Comparison of ENCODE assay signal across 10 mouse cellular contexts in genomic region chr6:38752495-38752894, GRCm38 (mm10).
DNase-seq lines count a peak whose midpoint lies in the region; ATAC-seq and TF ChIP-seq lines count a peak whose summit lies in the region.
"Had no signal": no experiment of that assay in that cellular context is flagged by ENCODE, and none has a peak within 500 bp of the region (broad histone marks: within the 10 kb centered on the region; RNA-seq: fewer than 3 reads in every experiment).

No protein-coding gene starts in this region.

- 0 out of 2 replicates have a peak, but pooled peaks have one; percentile 3 for TF ChIP-seq CTCF in brain, embryonic 14.5 days (IDR thresholded peaks at IDR 0.05; ENCODE audit: borderline replicate concordance, extremely low read depth, insufficient read depth, insufficient read length)

- no peaks in the 10 kb centered on the region for H3K9me3 ChIP-seq in hindbrain, embryonic 16.5 days (ENCODE audit: control insufficient read depth, low read length)
- no peaks in the 10 kb centered on the region for H3K9me3 ChIP-seq in hindbrain, embryonic 10.5 days
- H3K9me3 ChIP-seq in midbrain, embryonic 13.5 days = no peaks in the 10 kb centered on the region
- H3K9me3 ChIP-seq in midbrain, embryonic 11.5 days (ENCODE audit: control insufficient read depth, low read length) = no peaks in the 10 kb centered on the region
- H3K9me3 ChIP-seq: embryonic facial prominence, embryonic 15.5 days had no signal

- no peaks in the 10 kb centered on the region for H3K36me3 ChIP-seq in hindbrain, embryonic 16.5 days (ENCODE audit: control insufficient read depth, insufficient read depth, low read length)
- peaks cover 22% of the 10 kb centered on the region for H3K36me3 ChIP-seq in hindbrain, embryonic 10.5 days
- no peaks in the 10 kb centered on the region for H3K36me3 ChIP-seq in midbrain, embryonic 13.5 days
- H3K36me3 ChIP-seq in midbrain, embryonic 11.5 days (ENCODE audit: control insufficient read depth, insufficient read depth, low read length) = no peaks in the 10 kb centered on the region
- H3K36me3 ChIP-seq: embryonic facial prominence, embryonic 15.5 days had no signal

- DNase-seq in hindbrain, embryonic 10.5 days (ENCODE audit: low spot score) = no peak
- no peak for DNase-seq in midbrain, embryonic 11.5 days (ENCODE audit: low spot score, missing footprints)
- no peak for DNase-seq in brain, embryonic 14.5 days (ENCODE audit: low read depth)
- DNase-seq in heart, postnatal 36 days = peak; percentile 26 to 29
- DNase-seq: cerebellum, adult 11 months; spleen, adult 18-20 months had no signal

- H3K4me2 ChIP-seq in hindbrain, embryonic 16.5 days (ENCODE audit: low read length) = no peak overlapping the region
- H3K4me2 ChIP-seq in midbrain, embryonic 13.5 days (replicated peaks) = no peak overlapping the region
- H3K4me2 ChIP-seq in midbrain, embryonic 11.5 days = no peak overlapping the region
- H3K4me2 ChIP-seq: embryonic facial prominence, embryonic 15.5 days had no signal

- no peak overlapping the region for H3K4me3 ChIP-seq in hindbrain, embryonic 16.5 days (ENCODE audit: low read length)
- H3K4me3 ChIP-seq in hindbrain, embryonic 10.5 days = no peak overlapping the region
- no peak overlapping the region for H3K4me3 ChIP-seq in midbrain, embryonic 13.5 days (replicated peaks)
- H3K4me3 ChIP-seq in midbrain, embryonic 11.5 days (ENCODE audit: low read depth, low read length) = no peak overlapping the region
- H3K4me3 ChIP-seq: embryonic facial prominence, embryonic 15.5 days had no signal

- no peak overlapping the region for H3K9ac ChIP-seq in hindbrain, embryonic 16.5 days (ENCODE audit: low read depth, low read length)
- H3K9ac ChIP-seq in midbrain, embryonic 13.5 days (replicated peaks) = no peak overlapping the region
- no peak overlapping the region for H3K9ac ChIP-seq in midbrain, embryonic 11.5 days (ENCODE audit: low read length)
- H3K9ac ChIP-seq: embryonic facial prominence, embryonic 15.5 days had no signal

- no peaks in the 10 kb centered on the region for H3K27me3 ChIP-seq in hindbrain, embryonic 16.5 days (replicated peaks; ENCODE audit: control insufficient read depth, insufficient read depth, low read length)
- H3K27me3 ChIP-seq in hindbrain, embryonic 10.5 days (ENCODE audit: insufficient read depth, poor library complexity, severe bottlenecking) = no peaks in the 10 kb centered on the region
- no peaks in the 10 kb centered on the region for H3K27me3 ChIP-seq in midbrain, embryonic 13.5 days
- no peaks in the 10 kb centered on the region for H3K27me3 ChIP-seq in midbrain, embryonic 11.5 days (ENCODE audit: control insufficient read depth, insufficient read depth, low read length)
- H3K27me3 ChIP-seq: embryonic facial prominence, embryonic 15.5 days had no signal

- peak; percentile 43 for ATAC-seq in hindbrain, embryonic 16.5 days
- ATAC-seq in midbrain, embryonic 13.5 days = 0 out of 2 replicates have a peak, but pooled peaks have one; percentile 9
- ATAC-seq in midbrain, embryonic 11.5 days (ENCODE audit: low FRiP score) = no peak
- no peak for ATAC-seq in activated CD4-positive, CD25-positive, alpha-beta regulatory T cell, adult 4 months

- H3K4me1 ChIP-seq in hindbrain, embryonic 16.5 days (ENCODE audit: control insufficient read depth, insufficient read depth, low read depth, low read length) = peaks cover 2% of the 10 kb centered on the region; the same call in 1 of the 2 replicates
- no peaks in the 10 kb centered on the region for H3K4me1 ChIP-seq in hindbrain, embryonic 10.5 days (replicated peaks)
- H3K4me1 ChIP-seq in midbrain, embryonic 13.5 days (replicated peaks) = peaks cover 10% of the 10 kb centered on the region; the same call in 1 of the 2 replicates
- H3K4me1 ChIP-seq in midbrain, embryonic 11.5 days (ENCODE audit: control insufficient read depth, insufficient read depth, low read length) = no peaks in the 10 kb centered on the region

- TF ChIP-seq POLR2A in brain, embryonic 14.5 days (IDR thresholded peaks at IDR 0.05; ENCODE audit: borderline replicate concordance, extremely low read depth, insufficient read depth, insufficient read length, poor library complexity, severe bottlenecking) = no peak

- intact Hi-C loops in heart, postnatal 36 days (cut with DNase I) = no loop called here

- 77% methylated on average over 6 of the region's 6 CpGs for WGBS in hindbrain, embryonic 16.5 days
- WGBS in hindbrain, embryonic 10.5 days = 87% methylated on average over 6 of the region's 6 CpGs
- WGBS in midbrain, embryonic 13.5 days = 82% methylated on average over 6 of the region's 6 CpGs
- WGBS in midbrain, embryonic 11.5 days = 85% methylated on average over 6 of the region's 6 CpGs

- H3K27ac ChIP-seq in hindbrain, embryonic 16.5 days (ENCODE audit: low read depth, low read length) = no peak overlapping the region
- H3K27ac ChIP-seq in hindbrain, embryonic 10.5 days = no peak overlapping the region
- no peak overlapping the region for H3K27ac ChIP-seq in midbrain, embryonic 13.5 days
- H3K27ac ChIP-seq in midbrain, embryonic 11.5 days (ENCODE audit: low read depth, low read length) = no peak overlapping the region
- H3K27ac ChIP-seq: embryonic facial prominence, embryonic 15.5 days had no signal

Comparison
In these comparisons a context has a peak if more than half of its experiments do, and no peak if none do; other contexts are left out.
1. ATAC-seq: peak in hindbrain, embryonic 16.5 days (single experiment) and midbrain, embryonic 13.5 days (single experiment); none in midbrain, embryonic 11.5 days (single experiment) and activated CD4-positive, CD25-positive, alpha-beta regulatory T cell, adult 4 months (single experiment).
2. DNase-seq: peak in heart, postnatal 36 days (2 of 2); none in hindbrain, embryonic 10.5 days (single experiment), midbrain, embryonic 11.5 days (single experiment) and brain, embryonic 14.5 days (single experiment).